Mouse (Mus musculus): ENCODE measurements at regions not wholly inside any gene's neighbourhood (a gene's known extent, or its start where the extent isn't known, plus 50 kb on each side); places are given as distances from the start of the nearest gene placed in this dataset.

DNA sequence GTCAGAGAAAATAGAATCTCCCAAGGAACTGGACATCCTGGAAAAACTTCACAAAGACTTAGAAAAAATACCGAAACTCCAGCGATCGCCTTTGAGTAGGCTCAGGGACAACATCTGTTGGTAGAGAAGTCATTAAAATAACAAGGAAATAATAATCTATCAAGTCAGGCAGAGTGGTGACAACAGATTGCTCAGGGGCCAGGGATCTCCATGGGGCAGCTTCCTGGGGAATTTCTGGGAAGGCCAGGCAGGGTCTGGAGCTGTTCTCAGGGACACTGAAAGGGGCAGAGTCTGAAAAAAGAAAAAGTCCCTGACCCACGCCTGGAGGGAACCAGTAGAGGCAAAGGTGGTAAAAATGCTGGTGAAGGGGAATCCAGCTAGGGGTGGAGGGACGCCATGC lies 162.3 kb downstream of the Efnb2 start:
- 25% methylated on average over 5 of the region's 5 CpGs for WGBS
- DNase-seq (ENCODE audit: low spot score) = peak; percentile 46
- Histone ChIP-seq H3K4me1 (peaks cover 23% of the 10 kb centered on the region), H3K9me3 (replicated peaks) (no peaks in the 10 kb centered on the region), H3K27ac (peak overlapping the region; percentile 53), H3K4me3 (no peak overlapping the region), H3K36me3 (no peaks in the 10 kb centered on the region), H3K27me3 (ENCODE audit: low read depth, poor library complexity, severe bottlenecking) (peaks cover 19% of the 10 kb centered on the region; the same call in 1 of the 2 replicates)

GRCm38 (mm10) chr8:8495472-8495871 lies 165.6 kb downstream of the Efnb2 start:
- peaks cover 28% of the 10 kb centered on the region for H3K4me1 ChIP-seq
- no peaks in the 10 kb centered on the region for H3K36me3 ChIP-seq
- H3K27me3 ChIP-seq (ENCODE audit: low read depth, poor library complexity, severe bottlenecking) = peaks cover 33% of the 10 kb centered on the region; the same call in 1 of the 2 replicates
- DNase-seq (ENCODE audit: low spot score) = no peak
- H3K27ac ChIP-seq = no peak overlapping the region
- 84% methylated on average over 7 of the region's 7 CpGs for WGBS
- no peak overlapping the region for H3K4me3 ChIP-seq
- H3K9me3 ChIP-seq (replicated peaks) = no peaks in the 10 kb centered on the region

DNA sequence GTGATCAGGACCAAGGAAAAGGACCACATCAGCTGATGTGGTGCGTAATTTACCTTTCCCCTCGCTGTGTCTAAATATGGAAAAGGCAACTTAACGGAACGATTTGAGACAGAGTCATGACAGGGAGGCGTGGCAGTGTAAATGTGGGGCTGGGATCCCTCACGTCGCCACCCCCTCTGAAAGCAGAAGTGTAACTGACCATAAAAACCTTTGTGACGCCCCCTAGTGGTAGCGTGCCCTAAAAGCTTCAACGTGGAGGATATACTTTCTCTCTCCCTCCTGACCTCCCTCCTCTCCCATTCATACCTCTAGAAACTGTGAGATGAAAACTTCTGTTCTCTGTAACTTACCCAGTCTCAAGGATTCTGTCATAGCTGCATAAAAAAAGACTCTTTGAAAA lies 166.8 kb downstream of the Efnb2 start:
- WGBS = 92% methylated on average over 10 of the region's 10 CpGs
- Histone ChIP-seq H3K4me3 (no peak overlapping the region), H3K27me3 (ENCODE audit: low read depth, poor library complexity, severe bottlenecking) (peaks cover 41% of the 10 kb centered on the region; the same call in 1 of the 2 replicates), H3K4me1 (peaks cover 35% of the 10 kb centered on the region), H3K27ac (no peak overlapping the region), H3K36me3 (no peaks in the 10 kb centered on the region), H3K9me3 (replicated peaks) (no peaks in the 10 kb centered on the region)
- DNase-seq (ENCODE audit: low spot score) = no peak

GRCm38 (mm10) chr8:8491908-8492307 lies 169.1 kb downstream of the Efnb2 start:
- H3K27me3 ChIP-seq (ENCODE audit: low read depth, poor library complexity, severe bottlenecking) = peaks cover 47% of the 10 kb centered on the region
- peaks cover 38% of the 10 kb centered on the region for H3K4me1 ChIP-seq
- no peak overlapping the region for H3K27ac ChIP-seq
- H3K9me3 ChIP-seq (replicated peaks) = no peaks in the 10 kb centered on the region
- 92% methylated on average over 2 of the region's 2 CpGs for WGBS
- no peak for DNase-seq (ENCODE audit: low spot score)
- no peak overlapping the region for H3K4me3 ChIP-seq
- no peaks in the 10 kb centered on the region for H3K36me3 ChIP-seq

GRCm38 (mm10) chr8:8489784-8490183 lies 171.3 kb downstream of the Efnb2 start:
- H3K9me3 ChIP-seq (replicated peaks) = no peaks in the 10 kb centered on the region
- 5% methylated on average over 9 of the region's 9 CpGs for WGBS
- no peak overlapping the region for H3K4me3 ChIP-seq
- no peak for DNase-seq (ENCODE audit: low spot score)
- H3K4me1 ChIP-seq = peaks cover 46% of the 10 kb centered on the region
- no peaks in the 10 kb centered on the region for H3K36me3 ChIP-seq
- H3K27me3 ChIP-seq (ENCODE audit: low read depth, poor library complexity, severe bottlenecking) = peaks cover 33% of the 10 kb centered on the region
- no peak overlapping the region for H3K27ac ChIP-seq

DNA sequence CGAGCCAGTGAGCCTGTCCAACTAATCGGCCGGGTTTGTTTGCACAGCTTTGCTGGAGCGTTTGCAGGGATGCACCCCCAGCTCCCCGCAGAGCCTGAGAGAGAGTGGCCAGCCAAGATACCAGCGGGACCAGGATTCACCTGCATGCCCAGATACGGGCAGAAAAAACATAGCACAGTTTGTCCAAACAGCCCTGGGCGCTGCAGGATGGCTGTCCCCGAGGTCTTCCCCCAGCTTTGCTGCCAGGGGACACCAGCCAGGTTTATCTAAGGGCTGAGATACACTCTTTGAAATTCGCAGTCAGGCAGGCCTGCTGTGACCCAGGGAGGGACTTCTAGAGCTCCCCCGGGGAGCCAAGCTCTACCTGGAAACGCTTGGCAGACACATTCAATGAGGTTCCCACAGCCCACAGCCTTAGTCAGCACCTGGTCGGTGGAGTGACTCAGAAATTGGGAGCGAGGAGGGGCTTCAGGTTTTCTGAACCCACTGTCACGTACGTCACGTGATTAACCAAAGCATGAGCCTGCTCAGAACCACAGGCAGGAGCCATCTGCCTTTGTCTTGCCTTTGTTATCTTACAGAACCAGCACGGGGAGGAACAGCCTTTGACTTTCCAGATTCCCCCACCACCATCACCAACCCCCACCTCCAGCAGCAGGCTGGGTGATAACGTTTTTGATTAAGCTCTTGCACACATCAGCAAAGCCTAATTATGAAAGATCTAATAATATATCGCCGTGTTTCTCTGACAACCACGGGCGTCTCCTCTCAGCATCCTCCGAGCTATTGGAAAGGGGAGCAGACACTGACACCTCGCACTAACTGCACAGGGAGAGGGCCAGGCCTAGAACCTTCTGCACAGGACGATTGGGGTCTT lies 172.1 kb downstream of the Efnb2 start:
- H3K4me3 ChIP-seq = peak overlapping the region; percentile 33
- 7% methylated on average over 26 of the region's 26 CpGs for WGBS
- H3K4me1 ChIP-seq = peaks cover 50% of the 10 kb centered on the region
- H3K27me3 ChIP-seq (ENCODE audit: low read depth, poor library complexity, severe bottlenecking) = peaks cover 33% of the 10 kb centered on the region
- no peaks in the 10 kb centered on the region for H3K36me3 ChIP-seq
- H3K9me3 ChIP-seq (replicated peaks) = no peaks in the 10 kb centered on the region
- peak overlapping the region; percentile 53 for H3K27ac ChIP-seq
- DNase-seq (ENCODE audit: low spot score) = peak; percentile 55

DNA sequence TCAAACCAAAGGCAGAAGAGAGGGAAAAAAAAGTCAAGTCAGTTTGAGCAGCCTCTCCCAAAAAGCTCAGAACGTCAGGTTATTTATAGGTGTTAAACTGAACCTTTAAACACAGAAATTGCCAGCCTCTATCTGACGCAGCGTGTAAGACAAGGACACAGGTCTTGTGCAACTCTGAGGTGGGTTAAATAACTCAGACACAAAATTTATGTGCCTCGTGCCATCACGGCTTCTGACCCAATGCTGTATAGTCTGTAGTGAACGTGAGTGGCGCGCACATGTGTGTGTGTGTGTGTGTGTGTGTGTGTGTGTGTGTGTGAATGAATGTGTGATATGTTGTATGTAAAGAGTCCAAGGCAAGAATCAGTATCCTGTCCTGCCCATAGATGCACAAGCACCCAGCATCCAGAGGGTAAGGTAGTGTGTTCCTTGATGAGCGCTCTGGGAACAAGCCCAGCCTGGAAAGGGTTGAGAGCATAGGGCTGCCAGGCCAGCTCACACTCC lies 172.8 kb downstream of the Efnb2 start:
- peaks cover 50% of the 10 kb centered on the region for H3K4me1 ChIP-seq
- H3K9me3 ChIP-seq (replicated peaks) = no peaks in the 10 kb centered on the region
- peak overlapping the region; percentile 53 for H3K27ac ChIP-seq
- H3K27me3 ChIP-seq (ENCODE audit: low read depth, poor library complexity, severe bottlenecking) = peaks cover 33% of the 10 kb centered on the region
- no peaks in the 10 kb centered on the region for H3K36me3 ChIP-seq
- 54% methylated on average over 9 of the region's 9 CpGs for WGBS
- no peak for DNase-seq (ENCODE audit: low spot score)
- H3K4me3 ChIP-seq = peak overlapping the region; percentile 33

DNA sequence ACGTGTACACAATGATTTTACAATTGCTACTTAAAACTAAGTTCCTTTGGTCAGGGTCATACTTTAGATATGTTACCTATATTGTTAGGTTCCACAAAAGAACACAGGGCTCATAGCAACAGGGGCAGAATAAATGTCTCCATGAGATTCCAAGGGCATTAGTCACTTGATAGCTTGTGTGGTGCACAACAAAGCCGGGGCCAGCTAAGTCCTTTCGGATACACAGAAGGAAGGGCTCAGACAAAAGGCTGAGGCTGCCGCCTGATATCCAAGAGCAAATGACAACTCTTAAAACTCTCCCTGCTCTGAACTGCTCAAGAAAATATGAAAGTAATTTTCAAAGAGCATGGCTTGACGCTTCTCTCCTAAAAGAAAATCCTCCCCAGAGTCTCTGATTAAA lies 173.3 kb downstream of the Efnb2 start:
- Histone ChIP-seq H3K36me3 (no peaks in the 10 kb centered on the region), H3K27ac (no peak overlapping the region), H3K9me3 (replicated peaks) (no peaks in the 10 kb centered on the region), H3K27me3 (ENCODE audit: low read depth, poor library complexity, severe bottlenecking) (peaks cover 32% of the 10 kb centered on the region), H3K4me1 (peaks cover 50% of the 10 kb centered on the region), H3K4me3 (no peak overlapping the region)
- DNase-seq (ENCODE audit: low spot score) = no peak
- 37% methylated on average over 5 of the region's 5 CpGs for WGBS

- WGBS = 78% methylated on average over 3 of the region's 3 CpGs
- Histone ChIP-seq H3K4me1 (peaks cover 50% of the 10 kb centered on the region), H3K27ac (no peak overlapping the region), H3K4me3 (no peak overlapping the region), H3K36me3 (no peaks in the 10 kb centered on the region), H3K9me3 (replicated peaks) (no peaks in the 10 kb centered on the region), H3K27me3 (ENCODE audit: low read depth, poor library complexity, severe bottlenecking) (peaks cover 26% of the 10 kb centered on the region)
- DNase-seq (ENCODE audit: low spot score) = no peak
These were observed 174.2 kb downstream of the Efnb2 start for GRCm38 (mm10) chr8:8486866-8487265.

DNA sequence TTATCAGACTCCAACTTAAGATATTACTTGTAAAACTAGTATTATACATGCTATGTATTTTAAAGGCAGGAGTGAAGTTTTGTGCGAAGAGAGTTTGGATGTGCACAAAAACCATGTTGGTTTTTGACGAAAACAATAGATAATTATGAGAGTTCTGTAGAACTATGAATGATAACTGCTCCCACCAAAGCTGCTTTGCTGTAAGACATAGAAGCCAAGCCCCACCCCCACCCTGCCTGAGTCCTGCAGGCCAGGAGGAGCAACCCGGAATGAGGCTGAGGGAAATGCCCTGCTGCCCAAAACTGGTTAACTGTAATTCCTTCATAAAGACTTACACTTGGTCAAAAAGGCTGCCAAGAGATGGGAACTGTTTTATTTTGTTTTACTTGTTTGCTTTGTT lies 175.8 kb downstream of the Efnb2 start:
- H3K4me3 ChIP-seq = no peak overlapping the region
- H3K36me3 ChIP-seq = no peaks in the 10 kb centered on the region
- no peak for DNase-seq (ENCODE audit: low spot score)
- WGBS = 57% methylated on average over 3 of the region's 3 CpGs
- H3K4me1 ChIP-seq = peaks cover 40% of the 10 kb centered on the region
- H3K9me3 ChIP-seq (replicated peaks) = no peaks in the 10 kb centered on the region
- H3K27me3 ChIP-seq (ENCODE audit: low read depth, poor library complexity, severe bottlenecking) = peaks cover 19% of the 10 kb centered on the region
- no peak overlapping the region for H3K27ac ChIP-seq

DNA sequence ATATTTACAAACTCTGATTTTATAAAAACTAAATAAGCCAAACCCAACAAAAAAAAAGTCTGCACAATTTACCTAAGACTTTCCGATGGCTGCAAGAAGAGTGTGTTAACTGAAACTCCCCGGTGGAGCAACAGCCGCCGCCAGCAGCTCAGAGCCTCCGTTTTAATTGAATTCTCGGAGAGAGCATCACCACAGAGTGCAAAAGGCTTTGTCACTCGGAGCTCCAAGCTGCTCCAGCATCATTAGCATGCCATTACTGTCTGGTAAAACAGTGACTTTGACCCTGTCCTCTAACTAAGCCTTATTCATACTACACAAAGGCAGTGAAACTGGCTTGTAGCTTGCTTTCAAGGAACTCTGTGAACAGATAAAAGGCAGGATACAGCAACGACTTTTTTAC lies 176.5 kb downstream of the Efnb2 start:
- H3K27me3 ChIP-seq (ENCODE audit: low read depth, poor library complexity, severe bottlenecking) = peaks cover 14% of the 10 kb centered on the region
- H3K36me3 ChIP-seq = no peaks in the 10 kb centered on the region
- no peaks in the 10 kb centered on the region for H3K9me3 ChIP-seq (replicated peaks)
- no peak overlapping the region for H3K4me3 ChIP-seq
- 27% methylated on average over 8 of the region's 8 CpGs for WGBS
- no peak for DNase-seq (ENCODE audit: low spot score)
- no peak overlapping the region for H3K27ac ChIP-seq
- peaks cover 33% of the 10 kb centered on the region for H3K4me1 ChIP-seq

DNA sequence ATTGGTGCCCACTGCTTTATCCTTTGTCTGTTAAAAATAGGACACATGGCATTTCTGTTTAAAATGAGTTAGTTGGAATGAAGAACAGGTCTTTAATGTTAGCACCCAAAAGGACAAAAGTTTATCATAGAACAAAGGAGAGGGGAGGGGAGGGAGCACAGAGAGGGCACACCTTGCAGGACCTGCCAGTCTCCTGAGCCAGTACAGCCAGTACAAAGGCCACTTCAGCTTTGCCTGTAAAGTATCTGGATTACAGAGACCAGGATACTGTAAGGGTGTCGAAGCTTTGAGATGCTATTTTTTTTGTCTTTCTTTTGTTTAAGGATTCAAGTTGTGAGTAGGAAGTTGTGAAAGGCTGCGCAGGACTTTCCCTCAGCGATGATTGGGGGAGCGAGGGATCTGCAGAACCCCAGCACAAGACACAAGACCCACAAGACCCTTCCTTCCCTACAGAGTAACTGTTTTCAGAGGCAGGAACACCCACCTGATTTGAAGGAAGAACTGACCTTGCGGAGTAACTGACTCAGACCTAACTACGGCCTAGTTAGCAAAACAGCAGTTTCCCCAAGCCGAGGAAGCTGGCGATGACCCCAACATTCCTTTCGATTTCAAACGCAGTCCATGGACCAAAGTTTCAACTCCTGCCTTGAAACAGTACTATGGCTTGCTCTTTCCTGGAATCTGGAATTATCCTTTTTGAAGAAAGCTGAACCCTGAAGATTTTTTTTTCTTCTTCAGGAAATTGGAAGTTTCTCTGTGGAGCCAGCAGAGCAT lies 178.1 kb downstream of the Efnb2 start:
- WGBS = 72% methylated on average over 10 of the region's 10 CpGs
- Histone ChIP-seq H3K27ac (no peak overlapping the region), H3K4me3 (no peak overlapping the region)

GRCm38 (mm10) chr8:8477456-8477855 lies 183.6 kb downstream of the Efnb2 start:
- WGBS = 85% methylated on average over 5 of the region's 5 CpGs
- Histone ChIP-seq H3K36me3 (no peaks in the 10 kb centered on the region), H3K9me3 (replicated peaks) (no peaks in the 10 kb centered on the region), H3K4me1 (no peaks in the 10 kb centered on the region), H3K4me3 (no peak overlapping the region), H3K27ac (no peak overlapping the region), H3K27me3 (ENCODE audit: low read depth, poor library complexity, severe bottlenecking) (no peaks in the 10 kb centered on the region)
- no peak for DNase-seq (ENCODE audit: low spot score)

More for the DNA sequence above, 178.1 kb downstream of the Efnb2 start:
- Histone ChIP-seq H3K27me3 (ENCODE audit: low read depth, poor library complexity, severe bottlenecking) (no peaks in the 10 kb centered on the region), H3K4me1 (peaks cover 17% of the 10 kb centered on the region), H3K36me3 (no peaks in the 10 kb centered on the region), H3K9me3 (replicated peaks) (no peaks in the 10 kb centered on the region)
- no peak for DNase-seq (ENCODE audit: low spot score)

All from limb, embryonic 10.5 days (tissue).